Mouse (Mus musculus) embryo, embryonic 11.5 days (tissue): ENCODE results near the gene Bmp7.

Experiments used
- DNase-seq: peaks from one replicate; pipeline ENCODE4 v3.0.0-alpha.2; 2012; ENCODE audit warnings: low read depth, low spot score

The Bmp7 gene

DNA sequence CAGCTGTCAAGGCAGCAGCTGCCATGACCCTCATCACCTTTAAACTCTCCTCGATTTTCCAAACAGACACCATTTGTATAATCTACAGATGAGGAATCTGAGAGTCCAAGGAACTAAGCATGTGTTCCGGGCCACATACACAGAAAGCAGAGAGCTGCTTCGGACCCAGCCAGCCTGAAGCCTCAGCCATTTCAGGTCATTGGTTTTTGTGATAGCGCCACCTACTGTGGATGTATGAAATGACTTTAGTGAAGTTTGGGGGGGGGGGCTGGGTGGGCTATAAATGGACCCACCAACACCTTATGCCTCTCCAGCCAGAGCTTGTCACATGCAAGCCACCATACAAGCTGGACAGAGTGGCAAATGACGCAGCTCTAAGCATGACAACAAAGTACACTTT lies 8.9 kb upstream of the Bmp7 start:
- DNase-seq = no peak

- DNase-seq = no peak
Observed at GRCm38 (mm10) chr2:172940799-172941163, 660 bp upstream of the Bmp7 start.

DNA sequence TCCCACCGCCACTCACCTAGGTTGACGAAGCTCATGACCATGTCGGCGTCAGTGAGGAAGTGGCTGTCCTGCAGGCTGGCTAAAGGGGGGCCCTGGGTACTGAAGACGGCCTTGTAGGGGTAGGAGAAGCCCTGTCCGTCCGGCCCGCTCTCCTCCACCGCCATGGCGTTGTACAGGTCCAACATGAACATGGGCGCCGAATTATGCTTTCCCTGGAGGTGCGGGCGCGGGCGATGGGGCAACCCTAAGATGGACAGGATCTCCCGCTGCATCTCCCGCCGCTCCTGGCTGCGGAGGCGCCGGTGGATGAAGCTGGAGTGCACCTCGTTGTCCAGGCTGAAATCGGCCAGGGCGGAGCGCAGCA lies 500 bp downstream of the Bmp7 start:
- no peak for DNase-seq

GRCm38 (mm10) chr2:172938761-172939638 lies 1.1 kb downstream of the Bmp7 start:
- no peak for DNase-seq

DNA sequence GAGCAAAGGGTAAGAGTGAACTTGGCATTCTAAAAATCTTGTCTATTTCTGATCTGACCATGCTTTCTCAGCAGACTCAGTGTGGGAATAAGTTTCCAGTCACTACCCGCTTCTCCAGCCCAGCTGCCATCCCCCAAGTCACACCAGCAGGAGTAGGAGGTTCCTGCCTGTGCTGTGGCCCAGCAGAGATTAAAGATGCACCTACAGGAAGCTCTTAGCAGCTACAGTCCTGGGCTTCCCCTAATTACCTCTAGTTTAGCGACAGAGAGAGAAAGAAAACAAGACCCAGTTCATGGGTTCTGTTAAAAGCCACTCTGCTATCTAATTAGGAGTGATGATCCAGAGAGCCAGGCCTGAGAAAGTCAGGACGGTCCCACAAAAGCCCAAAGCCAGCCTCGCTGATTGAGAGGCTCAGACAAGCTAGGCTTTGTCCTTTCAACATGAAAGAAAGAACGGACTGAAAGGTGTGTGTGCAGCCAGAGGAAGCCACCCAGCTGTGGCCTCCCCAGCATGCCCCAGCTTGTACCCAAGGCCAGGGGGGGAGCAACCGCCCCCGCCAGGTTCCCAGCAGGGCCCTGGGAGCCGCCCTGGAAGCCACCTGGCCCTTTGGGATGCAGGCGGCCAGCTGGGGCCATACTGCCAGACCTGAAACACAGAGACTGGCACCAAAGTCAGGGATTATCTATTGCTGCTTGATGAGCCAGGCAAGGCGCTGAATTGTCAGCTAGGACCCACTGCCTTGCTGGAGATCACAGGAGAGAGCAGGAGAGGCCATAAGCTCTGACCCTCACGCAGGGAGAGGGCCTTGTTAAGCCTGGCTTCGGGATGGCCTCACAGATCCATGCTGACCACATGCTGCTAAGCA lies 2.6 kb downstream of the Bmp7 start:
- DNase-seq = no peak

- no peak for DNase-seq
Observed at GRCm38 (mm10) chr2:172936844-172937243, 3.3 kb downstream of the Bmp7 start.

DNA sequence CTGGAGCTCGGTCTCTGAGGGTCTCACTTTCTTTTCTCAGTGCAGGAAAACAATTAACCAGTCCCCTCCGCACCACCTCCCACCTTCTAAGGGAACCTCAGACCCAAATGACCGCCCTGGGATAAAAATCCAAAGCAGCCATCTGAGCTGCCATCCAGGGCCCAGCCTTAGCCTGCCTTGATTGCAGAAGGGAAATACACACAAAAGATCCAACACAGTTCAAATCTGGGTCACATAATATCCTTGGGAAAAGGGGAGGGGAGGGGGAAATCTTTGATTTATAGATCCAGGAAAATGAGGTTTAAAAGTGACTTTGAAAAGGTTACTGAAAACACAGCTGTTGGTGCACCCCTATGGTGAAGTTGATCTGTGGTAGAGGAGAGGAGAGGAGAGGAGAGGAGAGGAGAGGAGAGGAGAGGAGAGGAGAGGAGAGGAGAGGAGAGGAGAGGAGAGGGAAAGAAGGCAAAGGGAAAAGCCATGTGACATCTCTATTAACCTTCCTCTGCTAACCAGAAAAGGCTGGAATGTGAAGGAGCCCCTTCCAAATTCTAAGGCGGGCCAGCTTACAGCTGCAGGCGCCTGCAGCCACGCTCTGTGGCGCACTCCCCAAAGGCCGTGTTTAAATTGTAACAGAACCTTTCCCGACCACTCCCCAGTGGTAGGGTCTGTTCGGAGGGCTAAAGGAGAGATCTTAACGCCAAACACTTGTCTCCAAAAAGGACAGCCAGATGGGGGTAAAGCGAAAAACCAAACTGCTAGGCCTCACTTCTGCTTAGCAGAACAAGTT lies 4.2 kb downstream of the Bmp7 start:
- no peak for DNase-seq

DNA sequence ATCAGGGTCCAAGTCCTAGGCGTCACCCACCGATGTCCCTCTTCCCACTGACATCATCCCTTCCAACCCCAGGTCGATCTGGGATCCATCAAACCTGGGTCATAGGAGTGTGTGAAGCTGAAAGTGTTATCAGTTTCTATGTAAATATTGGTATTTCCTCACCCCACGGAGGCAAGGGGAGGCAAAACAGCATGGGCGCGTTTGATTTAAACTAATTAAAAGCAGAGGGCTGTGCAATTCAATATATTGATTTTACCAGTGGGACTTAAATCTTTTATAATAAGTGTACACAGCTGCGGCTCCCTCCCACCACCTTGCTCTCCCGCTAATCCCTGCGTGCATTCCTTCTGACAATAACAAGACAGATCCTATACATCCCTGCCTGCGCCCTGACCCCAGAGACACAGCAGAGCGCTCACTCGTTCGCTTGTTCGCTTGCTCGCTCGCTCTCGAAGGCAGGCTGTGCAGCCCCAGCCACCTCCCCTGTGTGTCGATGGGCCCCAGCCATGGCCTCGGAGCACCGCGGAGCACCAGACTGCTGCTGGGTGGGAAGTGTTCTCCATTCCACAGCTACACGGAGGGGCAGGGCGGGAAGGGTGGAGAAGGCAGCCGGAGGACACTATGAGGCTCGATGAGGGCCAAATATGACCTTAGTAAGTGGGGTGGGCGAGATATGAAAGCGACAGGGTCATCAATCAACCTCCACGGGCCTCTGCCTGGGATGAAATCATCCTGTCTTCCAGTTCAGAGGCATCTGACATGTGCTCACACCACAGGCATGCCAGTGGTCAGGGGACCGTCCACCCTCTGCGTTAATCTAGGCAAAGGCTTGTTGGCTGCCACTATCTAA lies 5.0 kb downstream of the Bmp7 start:
- DNase-seq = peak; percentile 48

- no peak for DNase-seq
Observed at GRCm38 (mm10) chr2:172934420-172934788, 5.7 kb downstream of the Bmp7 start.

- peak; percentile 54 for DNase-seq
Observed at GRCm38 (mm10) chr2:172933631-172934419, 6.3 kb downstream of the Bmp7 start.

- no peak for DNase-seq
Observed at GRCm38 (mm10) chr2:172931137-172931898, 8.8 kb downstream of the Bmp7 start.

- DNase-seq = no peak
Observed at GRCm38 (mm10) chr2:172929905-172930436, 10.2 kb downstream of the Bmp7 start.

DNA sequence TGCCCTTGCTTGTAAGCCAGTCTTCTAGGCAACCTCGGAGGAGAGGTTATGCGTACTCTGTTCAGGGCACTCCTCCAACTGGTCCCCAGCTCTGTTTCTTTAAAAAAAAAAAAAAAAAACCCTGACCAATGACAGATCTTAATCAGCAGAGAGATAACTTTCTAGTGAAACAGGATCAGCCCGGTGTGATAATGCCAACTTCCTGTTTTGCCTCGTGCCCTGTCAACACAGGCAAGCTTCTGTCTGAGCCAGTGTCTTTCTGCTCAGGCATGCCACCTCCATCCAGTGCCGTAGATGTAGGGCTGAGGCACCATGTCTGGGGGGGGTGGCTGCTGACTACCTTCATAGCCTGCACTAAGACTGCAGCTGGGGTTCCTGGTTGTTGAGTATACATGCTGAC lies 12.5 kb downstream of the Bmp7 start:
- DNase-seq = no peak

GRCm38 (mm10) chr2:172926311-172926710 lies 13.8 kb downstream of the Bmp7 start:
- DNase-seq = no peak

GRCm38 (mm10) chr2:172924961-172925360 lies 15.2 kb downstream of the Bmp7 start:
- no peak for DNase-seq

DNA sequence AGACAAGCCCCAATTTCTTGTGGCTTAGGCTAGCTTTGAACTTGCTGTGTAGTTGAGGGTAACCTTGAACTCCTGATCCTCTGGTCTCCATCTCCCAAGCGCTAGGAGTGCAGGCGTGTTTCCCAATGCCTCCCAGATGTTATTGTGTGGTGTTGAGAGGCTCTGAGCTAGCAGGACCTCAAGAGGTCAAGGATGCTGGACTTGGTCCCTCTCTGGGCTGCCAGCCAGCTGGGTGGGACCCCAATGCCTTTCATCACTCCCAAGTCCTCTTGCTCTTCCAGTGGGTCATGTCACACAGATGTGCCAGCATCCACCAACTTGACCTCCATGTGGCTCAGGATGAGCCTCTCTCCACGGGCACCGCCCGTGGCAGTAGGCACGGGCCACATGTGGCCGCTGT lies 16.9 kb downstream of the Bmp7 start:
- DNase-seq = no peak

GRCm38 (mm10) chr2:172922597-172922996 lies 17.5 kb downstream of the Bmp7 start:
- no peak for DNase-seq

GRCm38 (mm10) chr2:172914018-172914417 lies 26.1 kb downstream of the Bmp7 start:
- no peak for DNase-seq

DNA sequence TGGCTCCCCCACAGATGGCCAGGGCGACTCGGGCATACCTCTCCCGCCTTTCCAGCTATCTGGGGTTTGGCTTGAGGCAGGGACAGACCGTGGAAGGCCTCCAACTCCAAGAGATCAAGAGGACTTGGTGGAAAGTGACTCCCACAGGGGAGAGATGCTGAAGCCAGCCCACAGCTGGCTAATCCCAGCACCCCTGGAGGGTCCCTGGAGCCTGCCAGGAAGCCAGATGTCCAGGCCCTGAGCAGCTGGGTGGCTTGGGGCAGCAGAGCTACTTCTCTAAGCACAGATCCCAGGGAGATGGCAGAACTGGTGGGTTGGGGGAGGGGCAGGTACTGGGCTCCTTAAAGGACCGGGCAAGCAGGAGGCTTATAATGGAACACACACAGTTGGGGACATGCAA lies 28.4 kb downstream of the Bmp7 start:
- no peak for DNase-seq
